Mouse (Mus musculus): ENCODE data around the gene Myt1l.

GRCm38 (mm10) chr12:29932951-29933350 lies 404.8 kb downstream of the Myt1l start:
- TF ChIP-seq CTCF (IDR thresholded peaks at IDR 0.05; ENCODE audit: borderline replicate concordance, extremely low read depth, insufficient read depth, insufficient read length): no peak
- no peak for TF ChIP-seq POLR2A (IDR thresholded peaks at IDR 0.05; ENCODE audit: borderline replicate concordance, extremely low read depth, insufficient read depth, insufficient read length, poor library complexity, severe bottlenecking)

Data from brain, embryonic 14.5 days (tissue).